Mouse (Mus musculus): ENCODE measurements around the gene Gpr62. TPM values are rescaled to one million over a fixed set of nuclear protein-coding genes. Genes with fewer than 3 reads are reported as not detected.

The Gpr62 gene
- total RNA-seq, 2 experiments from 2014 or later = 0.13 TPM; not detected in 1

DNA sequence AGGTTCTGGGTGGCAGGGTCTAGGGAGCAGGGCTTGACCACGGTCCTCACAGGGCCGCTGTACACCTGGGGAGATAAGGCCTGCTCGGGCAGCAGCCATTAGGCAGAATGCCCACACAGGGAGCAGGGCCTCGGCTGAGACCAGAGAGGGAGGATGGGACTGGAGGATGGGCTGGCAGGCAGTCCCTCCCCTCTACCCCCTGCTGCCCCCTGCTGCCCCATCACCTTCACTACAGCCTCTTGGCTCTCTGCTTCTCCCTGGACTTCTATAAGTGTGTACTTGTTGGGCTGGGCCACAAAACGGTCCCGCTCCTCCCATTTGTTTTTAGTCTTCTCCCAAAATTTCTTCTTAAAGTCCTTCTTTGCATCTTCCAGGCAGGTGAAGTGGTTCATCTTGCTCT, 8.7 kb upstream of the Gpr62 start:
- DNase-seq = peak; percentile 74 to 84

GRCm38 (mm10) chr9:106473753-106474105, 8.0 kb upstream of the Gpr62 start:
- DNase-seq = no peak

GRCm38 (mm10) chr9:106473081-106473752, 7.5 kb upstream of the Gpr62 start:
- no peak for DNase-seq

DNA sequence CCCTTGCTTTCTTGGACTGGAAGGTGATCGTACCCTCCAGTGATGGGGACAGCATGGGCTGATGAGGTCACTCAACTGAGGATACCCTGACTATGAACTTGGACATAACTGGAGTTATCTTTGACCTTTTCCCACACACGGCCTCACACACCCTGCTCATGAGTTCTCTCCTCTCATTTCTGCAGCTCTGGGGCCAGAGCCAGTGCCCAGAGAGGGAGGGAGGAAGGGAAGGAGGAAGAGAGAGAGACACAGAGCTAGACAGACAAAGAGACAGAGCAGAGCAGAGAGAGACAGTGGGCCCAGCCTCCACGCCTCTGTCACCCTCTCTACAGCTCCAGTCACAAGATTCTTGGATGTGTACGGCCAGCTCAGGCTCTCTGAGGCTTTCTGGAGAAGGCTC, 6.6 kb upstream of the Gpr62 start:
- no peak for DNase-seq

DNA sequence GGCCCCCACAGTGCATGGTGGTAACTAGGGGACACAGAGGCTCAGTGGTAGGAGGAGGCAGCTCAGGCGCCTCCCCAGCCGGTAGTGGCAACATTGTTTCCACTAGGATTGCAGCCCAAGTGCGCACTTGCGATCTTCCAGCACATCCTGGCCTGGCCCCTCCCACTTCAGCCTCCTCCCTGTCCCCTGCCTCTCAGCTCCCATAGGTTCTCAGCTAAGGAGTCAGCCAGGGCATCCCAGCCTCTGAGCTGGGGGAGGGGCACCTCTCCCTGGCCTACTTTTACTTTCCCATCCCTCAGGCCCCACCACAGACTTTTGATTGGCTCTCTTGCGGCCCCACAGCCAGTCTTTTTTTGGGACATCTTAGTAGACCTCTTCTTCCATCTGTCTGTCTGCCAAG, 6.2 kb upstream of the Gpr62 start:
- DNase-seq = peak; percentile 44 to 66

DNA sequence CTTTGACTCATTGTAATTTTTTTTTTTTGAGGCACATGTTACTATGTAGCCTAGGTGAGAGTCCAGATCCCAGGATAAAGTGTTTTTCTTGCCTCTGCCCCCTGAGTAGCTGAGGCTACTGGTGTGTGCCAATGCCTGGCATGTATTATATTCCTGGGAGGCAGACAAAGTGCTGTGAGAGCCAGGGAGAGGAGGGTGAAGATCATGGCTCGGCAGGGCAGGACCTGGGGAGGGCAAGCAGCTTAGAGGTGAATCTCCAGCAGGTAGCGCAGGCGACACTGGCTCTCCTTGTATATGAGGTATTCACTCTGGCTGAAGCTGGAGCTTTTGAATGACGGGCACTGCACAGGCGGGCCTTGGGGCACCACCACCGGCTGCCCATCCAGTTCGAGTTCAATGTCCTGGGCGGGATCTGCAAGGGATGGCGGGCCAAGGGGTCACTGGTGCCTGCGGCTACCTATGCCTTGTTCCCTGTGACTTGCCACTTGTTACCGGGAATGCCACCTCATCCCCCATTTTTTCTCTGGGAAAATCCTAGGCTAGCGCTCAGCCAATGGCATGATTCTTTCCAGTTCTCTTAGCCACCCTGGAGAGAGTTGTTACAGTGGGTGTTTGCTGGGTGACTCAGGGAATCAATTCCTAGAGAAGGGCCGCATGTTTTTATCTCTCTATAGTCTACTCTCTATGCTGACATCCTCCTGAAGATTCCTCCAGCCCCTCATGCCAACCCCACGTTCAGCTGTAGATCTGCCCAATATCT, 5.4 kb upstream of the Gpr62 start:
- DNase-seq = no peak

GRCm38 (mm10) chr9:106469776-106470175, 4.0 kb upstream of the Gpr62 start:
- DNase-seq = no peak

- no peak for DNase-seq
Measured at GRCm38 (mm10) chr9:106469317-106469716, 3.6 kb upstream of the Gpr62 start.

GRCm38 (mm10) chr9:106467746-106468145, 2.0 kb upstream of the Gpr62 start:
- DNase-seq = no peak

GRCm38 (mm10) chr9:106466721-106467120, 983 bp upstream of the Gpr62 start:
- DNase-seq = no peak

DNA sequence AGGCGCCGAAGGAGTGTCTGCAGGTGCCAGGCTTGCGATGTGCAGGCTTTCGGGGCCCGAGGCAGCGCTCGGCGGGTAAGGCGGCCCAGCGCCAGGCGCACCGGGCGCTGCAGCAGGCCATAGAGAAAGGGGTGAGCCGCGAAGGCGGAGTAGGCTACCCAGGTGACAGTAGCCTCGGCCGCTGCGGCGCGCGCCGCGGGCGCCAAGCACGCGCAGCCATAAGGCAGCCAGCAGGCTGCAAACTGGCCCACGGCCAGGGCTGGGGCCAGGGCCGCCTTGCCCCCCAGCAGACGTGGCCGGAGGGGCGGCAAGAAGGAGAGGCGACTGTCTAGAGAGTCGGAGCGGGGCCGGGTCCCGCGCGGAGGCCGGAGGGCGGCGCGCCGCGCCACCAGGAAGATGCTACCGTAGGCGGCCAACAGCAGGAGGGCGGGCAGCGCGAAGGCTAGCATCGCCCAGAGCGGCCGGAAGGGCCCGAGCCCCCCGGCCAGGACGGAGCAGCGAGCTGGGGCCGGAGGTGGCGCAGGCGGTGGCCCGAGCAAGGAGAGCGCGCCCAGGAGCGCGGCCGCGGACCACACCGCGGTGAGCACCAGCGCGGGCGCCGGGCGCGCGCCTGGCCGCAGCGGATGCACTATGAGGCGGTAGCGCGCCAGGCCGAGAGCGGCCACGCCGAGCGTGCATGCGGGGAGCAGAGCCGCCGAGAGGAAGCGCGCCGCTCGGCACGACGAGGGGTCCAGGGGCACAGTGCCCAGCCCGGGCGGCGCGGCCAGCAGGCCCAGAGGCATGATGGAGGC, 792 bp downstream of the Gpr62 start:
- peak; percentile 55 to 76 for DNase-seq

DNA sequence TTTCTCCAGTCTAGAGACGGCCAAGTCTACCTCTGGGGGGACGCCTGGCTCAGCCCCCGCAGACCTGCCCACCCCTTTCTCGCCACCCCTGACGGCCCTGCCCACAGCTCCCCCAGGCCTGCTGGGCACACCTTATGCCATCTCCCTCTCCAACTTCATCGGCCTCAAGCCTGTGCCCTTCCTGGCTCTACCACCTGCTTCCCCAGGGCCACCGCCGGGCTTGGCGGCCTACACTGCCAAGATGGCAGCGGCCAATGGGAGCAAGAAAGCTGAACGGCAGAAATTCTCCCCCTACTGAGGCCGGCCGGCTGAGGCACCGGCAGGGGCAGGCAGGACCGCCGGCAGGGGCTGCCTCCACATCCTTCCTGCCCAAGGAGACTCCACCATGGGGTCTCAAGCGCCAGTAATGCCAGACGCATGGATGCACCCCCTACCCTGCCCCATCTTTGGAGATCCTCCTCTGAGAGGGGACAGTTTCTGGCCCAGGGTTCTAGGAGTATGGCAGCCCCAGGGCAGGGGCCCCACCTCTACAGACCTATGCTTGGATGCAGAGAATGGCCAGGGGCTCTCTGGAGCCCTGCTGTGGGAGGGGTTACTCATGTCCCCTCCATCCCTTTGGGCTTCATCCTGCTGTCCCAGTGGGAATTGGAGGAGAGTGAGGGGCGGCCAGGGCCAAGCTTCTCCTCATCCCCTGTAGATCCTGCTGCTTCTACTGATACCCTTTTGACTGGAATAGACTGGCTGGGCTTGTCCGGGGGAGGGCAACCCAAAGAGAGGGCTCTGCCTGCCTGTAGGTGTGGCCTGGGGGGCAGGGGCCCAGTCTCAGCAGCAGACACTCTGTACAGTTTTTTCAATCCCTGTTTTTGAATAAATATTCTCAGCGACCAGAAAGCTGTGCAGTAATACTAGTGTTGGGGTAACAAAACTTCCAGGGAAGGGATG, 2.3 kb downstream of the Gpr62 start:
- no peak for DNase-seq

GRCm38 (mm10) chr9:106462430-106462800, 3.3 kb downstream of the Gpr62 start:
- no peak for DNase-seq

DNA sequence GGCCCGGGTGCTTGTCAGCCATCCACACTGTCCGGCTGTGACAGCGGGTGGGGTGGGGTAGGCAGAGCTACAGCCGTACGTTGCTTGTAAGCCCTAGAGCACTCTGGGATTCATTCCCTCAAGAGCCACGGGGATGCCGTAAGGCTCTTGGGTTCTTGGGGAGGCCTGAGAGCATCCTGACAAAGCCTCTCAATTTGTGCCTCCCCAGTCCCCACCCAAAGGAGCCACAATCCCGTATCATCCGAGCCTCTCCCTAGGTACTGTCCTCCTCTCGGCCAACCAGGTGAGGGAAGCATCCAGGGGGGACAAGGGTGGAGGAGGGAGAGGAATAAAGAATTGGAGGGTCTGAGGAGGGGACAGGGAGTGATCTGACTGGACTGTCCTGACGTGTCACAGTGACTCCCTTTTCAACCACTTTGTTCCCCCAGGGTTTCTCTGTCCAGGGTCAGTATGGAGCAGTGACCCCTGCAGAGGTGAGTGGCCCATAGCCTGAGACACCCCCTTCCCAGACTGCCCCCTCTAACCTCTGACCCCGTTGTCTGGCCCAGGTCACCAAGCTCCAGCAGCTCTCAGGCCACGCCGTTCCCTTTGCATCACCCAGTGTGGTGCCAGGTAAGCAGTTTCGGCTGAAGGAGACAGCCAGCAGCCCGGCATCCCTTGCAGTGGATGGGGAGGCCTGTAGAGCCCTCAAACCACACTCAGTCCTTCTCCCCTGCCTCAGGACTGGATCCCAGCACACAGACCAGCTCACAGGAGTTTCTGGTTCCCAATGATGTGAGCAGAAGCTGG, 3.9 kb downstream of the Gpr62 start:
- DNase-seq = no peak

- no peak for DNase-seq
Measured at GRCm38 (mm10) chr9:106461026-106461415, 4.7 kb downstream of the Gpr62 start.

GRCm38 (mm10) chr9:106460401-106461025, 5.2 kb downstream of the Gpr62 start:
- no peak for DNase-seq

DNA sequence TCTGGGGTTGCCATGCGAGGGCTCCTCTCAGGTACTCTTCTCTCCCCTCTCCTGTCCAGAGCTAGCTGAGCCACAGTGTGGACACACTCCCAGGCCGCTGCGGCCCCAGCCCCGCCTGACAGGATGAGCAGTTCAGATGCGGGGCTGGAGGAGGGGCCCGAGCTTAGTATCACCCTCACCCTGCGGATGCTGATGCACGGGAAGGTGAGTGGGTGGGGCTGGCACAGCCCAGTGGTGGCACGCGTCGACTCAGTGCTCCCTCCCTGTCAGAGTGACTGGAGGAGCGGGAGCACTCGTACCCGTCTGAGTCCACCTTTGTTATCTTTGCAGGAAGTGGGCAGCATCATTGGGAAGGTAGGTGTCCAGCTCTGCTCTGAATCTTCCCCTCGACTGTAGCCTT, 5.8 kb downstream of the Gpr62 start:
- no peak for DNase-seq

- no peak for DNase-seq
Measured at GRCm38 (mm10) chr9:106457920-106458319, 7.8 kb downstream of the Gpr62 start.

- DNase-seq = no peak
Measured at GRCm38 (mm10) chr9:106457163-106457559, 8.6 kb downstream of the Gpr62 start.

- DNase-seq = no peak
Measured at GRCm38 (mm10) chr9:106456325-106457162, 9.2 kb downstream of the Gpr62 start.

Measured in adrenal gland, postnatal 36 days (tissue).